Mouse (Mus musculus) cerebellum, adult 8-10 months (tissue): ENCODE results near the gene Bin2.

Experiments used
- DNase-seq: peaks from one replicate; pipeline ENCODE4 v3.0.0; 2022

The Bin2 gene

GRCm38 (mm10) chr15:100680381-100680780 is 11.0 kb upstream of the Bin2 start:
- DNase-seq, result no peak

GRCm38 (mm10) chr15:100679005-100679404 is 9.7 kb upstream of the Bin2 start:
- DNase-seq, result no peak

- no peak for DNase-seq
These were observed 9.2 kb upstream of the Bin2 start for GRCm38 (mm10) chr15:100678581-100678980.

- no peak for DNase-seq
These were observed 8.3 kb upstream of the Bin2 start for GRCm38 (mm10) chr15:100677675-100678074.

- no peak for DNase-seq
These were observed 7.2 kb upstream of the Bin2 start for GRCm38 (mm10) chr15:100676521-100676920.

- DNase-seq, result no peak
These were observed 6.1 kb upstream of the Bin2 start for GRCm38 (mm10) chr15:100675486-100675885.

GRCm38 (mm10) chr15:100674566-100674965 is 5.2 kb upstream of the Bin2 start:
- no peak for DNase-seq

GRCm38 (mm10) chr15:100673585-100674391 is 4.4 kb upstream of the Bin2 start:
- DNase-seq, result no peak

- no peak for DNase-seq
These were observed 1.5 kb upstream of the Bin2 start for GRCm38 (mm10) chr15:100670833-100671232.

- DNase-seq, result no peak
These were observed 651 bp upstream of the Bin2 start for GRCm38 (mm10) chr15:100670004-100670403.

- DNase-seq, result no peak
These were observed 1.3 kb downstream of the Bin2 start for GRCm38 (mm10) chr15:100667871-100668545.

- no peak for DNase-seq
These were observed 1.9 kb downstream of the Bin2 start for GRCm38 (mm10) chr15:100667420-100667819.

GRCm38 (mm10) chr15:100666851-100667250 is 2.5 kb downstream of the Bin2 start:
- no peak for DNase-seq

- no peak for DNase-seq
These were observed 3.1 kb downstream of the Bin2 start for GRCm38 (mm10) chr15:100666219-100666696.

GRCm38 (mm10) chr15:100665411-100666218 is 3.7 kb downstream of the Bin2 start:
- no peak for DNase-seq

GRCm38 (mm10) chr15:100664813-100665274 is 4.5 kb downstream of the Bin2 start:
- no peak for DNase-seq

- DNase-seq, result no peak
These were observed 8.5 kb downstream of the Bin2 start for GRCm38 (mm10) chr15:100660805-100661204.

- peak; percentile 23 for DNase-seq
These were observed 9.0 kb downstream of the Bin2 start for GRCm38 (mm10) chr15:100660306-100660705.

- DNase-seq, result no peak
These were observed 14.2 kb downstream of the Bin2 start for GRCm38 (mm10) chr15:100655201-100655600.

GRCm38 (mm10) chr15:100654271-100654670 is 15.1 kb downstream of the Bin2 start:
- no peak for DNase-seq

GRCm38 (mm10) chr15:100651610-100652009 is 17.7 kb downstream of the Bin2 start:
- no peak for DNase-seq

GRCm38 (mm10) chr15:100650111-100650510 is 19.2 kb downstream of the Bin2 start:
- DNase-seq, result peak; percentile 25

- DNase-seq, result peak; percentile 54
These were observed 23.2 kb downstream of the Bin2 start for GRCm38 (mm10) chr15:100646161-100646560.
